Mouse (Mus musculus) kidney, adult 18-20 months (tissue): ENCODE results near the gene Thyn1.

Source experiments
- DNase-seq: peaks from one replicate; pipeline ENCODE4 v3.0.0; 2021

The Thyn1 gene

DNA sequence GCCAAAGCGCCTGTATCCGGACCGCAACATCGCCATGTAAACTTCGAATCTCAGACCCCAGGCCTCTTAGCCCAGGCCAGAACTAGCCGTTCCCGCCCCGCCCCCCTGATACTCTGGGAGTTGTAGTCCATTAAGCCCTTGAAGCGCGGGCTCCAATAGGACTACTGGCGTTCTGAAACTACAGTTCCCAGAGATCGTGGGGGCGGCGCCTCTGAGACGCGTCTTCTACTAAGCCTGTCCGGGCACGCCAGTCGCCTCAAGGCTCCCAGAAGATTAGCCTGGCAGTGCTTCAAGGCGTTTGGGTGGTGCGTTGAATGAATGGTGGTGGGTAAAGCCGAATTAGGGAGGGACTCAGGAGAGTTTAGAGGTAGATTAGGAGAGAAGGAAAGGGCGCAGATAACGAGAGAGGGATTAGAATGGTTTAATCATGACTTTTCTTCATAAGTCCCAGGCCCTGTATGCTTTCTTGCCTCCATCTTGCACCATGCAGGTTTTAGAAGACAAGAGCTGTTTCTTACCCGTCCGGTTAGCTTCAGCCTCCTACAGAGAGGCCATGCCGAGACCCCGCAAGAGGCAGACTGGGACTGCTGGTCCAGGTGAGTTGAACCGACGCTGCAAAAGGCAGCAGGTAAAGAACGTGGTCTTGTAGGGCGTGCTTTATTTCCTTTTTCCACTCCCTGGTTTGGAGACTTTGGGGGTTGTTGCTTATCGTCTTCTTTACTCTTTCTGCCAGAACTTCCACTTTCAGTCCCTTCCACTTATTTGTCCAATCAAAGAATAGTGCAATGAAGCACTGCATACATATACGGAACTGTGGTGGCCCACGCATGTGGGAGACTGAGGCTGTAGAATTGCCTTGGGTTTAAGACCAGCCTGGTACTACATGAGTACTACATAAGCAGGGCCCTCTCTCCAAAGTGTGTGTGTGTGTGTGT lies at the start of gene Thyn1, which contains the start of gene Acad8:
TSS of gene Thyn1 (plus strand) at position 250 of the 935 bp plus-strand sequence.
TSS of gene Acad8 (minus strand) at position 106 of the 935 bp plus-strand sequence.
- peak; percentile 95 for DNase-seq

DNA sequence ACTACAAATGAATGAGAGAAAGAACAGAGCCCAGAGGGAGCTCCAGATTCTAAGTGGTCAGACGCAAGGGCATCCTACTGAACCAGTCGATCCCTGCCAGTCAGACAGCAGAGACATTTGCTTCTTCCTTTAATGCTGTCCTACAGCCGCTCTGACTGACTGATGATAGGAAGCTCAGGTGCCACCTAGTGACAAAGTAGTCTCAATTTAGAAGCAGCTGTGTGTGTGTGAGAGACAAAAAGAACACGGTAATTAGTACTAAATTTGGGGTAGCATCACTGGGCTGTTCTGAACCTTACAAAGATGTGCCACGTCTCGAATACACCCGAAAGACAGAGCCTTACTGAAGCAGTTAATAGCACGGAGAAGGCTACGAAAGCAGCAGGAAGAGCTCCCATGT lies 21.8 kb upstream of the Thyn1 start:
- DNase-seq: no peak

DNA sequence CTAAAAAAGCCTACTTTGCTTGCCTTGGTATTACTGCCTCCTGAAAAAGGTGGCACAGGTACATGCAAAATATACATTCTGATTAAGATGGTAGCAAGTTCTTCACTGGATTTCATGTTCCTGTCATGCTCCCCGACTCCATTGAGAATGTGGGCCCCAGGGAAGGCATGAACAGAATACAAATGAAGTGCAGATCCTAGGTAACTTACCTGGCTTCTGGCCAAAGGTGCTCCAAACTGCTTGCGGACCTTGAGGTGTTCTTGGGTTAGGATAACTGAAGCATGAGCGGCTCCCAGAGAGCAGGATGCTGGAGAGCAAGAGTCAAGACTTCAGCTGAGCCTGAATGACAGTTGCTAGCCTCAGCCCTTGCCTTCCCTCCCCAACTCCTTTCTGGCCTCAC lies 20.7 kb upstream of the Thyn1 start:
- no peak for DNase-seq

DNA sequence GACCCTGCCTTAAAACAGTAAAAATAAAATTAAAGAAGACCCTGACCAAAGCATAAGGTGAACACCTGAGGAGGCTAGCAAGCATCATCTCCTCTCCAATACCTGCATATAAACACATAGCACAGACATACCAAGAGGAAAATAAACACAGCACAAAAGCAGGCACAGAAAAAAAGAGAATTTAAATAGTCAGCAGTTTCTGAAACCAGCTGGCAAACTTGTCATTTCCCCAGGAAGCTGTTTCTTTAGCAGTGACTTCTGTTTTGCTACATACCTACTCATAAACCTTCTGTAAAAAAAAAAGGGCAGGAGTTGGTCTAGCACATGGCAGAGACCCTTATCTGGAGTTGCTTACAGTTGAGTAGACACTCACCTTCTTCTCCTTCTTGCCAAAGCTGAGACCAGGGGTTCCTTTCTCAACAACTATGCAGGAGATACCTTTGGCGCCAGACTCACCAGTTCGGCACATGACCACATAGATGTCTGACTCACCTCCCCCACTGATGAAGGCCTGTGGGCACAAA lies 14.4 kb upstream of the Thyn1 start:
- no peak for DNase-seq

DNA sequence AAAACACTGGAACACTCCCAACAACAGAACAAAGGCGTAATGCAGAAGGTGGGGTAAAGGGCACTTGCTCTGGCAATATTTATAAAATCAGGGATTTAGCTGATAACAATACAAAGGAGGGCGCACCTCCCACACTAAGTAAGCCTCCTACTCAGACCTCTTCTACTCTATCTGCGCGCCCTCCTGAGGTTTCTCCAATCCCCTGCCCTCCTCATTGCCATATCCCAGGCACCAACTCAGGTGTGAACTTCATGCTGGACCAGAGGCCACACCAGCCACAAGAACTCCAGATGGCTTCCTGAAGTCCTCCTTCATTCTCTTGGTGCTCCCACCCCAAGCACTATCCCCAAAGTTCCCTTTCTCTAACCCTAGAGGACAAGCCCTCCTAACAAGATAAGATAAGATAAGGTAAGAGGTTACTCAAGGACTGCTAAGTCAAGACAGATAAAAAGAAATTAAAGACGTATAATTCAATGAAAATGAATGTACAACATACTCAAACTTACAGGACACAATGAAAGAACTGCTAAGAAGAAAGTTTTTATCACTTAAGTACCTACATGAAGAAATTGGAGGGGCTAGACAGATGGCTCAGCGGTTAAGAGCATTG lies 13.7 kb upstream of the Thyn1 start:
- DNase-seq: no peak

DNA sequence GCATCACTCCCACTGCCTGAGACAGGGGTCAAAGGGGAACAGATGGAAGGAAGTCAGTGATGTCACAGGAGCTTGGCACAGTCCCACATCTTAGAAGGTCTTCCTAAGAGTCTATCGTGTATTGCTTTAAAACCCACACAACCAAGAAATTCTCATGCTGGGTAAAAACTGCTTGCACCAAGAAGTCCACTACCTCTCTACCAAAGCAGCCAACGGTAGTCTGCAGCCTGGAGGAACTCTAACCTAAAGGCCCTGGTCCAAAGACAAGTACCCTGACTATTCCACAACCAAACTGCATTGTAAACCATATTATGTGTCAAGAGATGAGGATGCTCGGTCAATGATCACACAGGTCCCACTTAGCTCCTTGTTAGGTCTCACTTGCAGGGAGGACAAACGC lies 9.3 kb upstream of the Thyn1 start:
- DNase-seq: no peak

DNA sequence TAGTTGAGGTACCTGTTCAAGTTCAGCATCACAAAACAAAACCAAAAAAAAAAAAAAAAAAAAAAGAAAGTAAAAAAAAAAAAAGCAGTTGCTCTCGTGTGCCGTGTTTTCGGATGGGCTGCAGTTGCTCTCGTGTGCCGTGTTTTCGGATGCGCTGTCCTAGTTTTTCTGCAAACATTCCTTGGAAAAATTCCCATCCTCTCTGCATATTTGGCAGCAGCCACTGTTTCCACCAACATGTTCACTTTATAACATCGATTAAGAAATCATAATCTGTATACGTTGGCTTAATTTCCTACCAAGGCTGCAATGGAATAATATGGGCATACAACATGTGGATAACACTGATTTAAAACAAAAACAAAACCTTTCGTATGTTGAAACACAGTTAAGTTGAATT lies 6.4 kb upstream of the Thyn1 start:
- no peak for DNase-seq

DNA sequence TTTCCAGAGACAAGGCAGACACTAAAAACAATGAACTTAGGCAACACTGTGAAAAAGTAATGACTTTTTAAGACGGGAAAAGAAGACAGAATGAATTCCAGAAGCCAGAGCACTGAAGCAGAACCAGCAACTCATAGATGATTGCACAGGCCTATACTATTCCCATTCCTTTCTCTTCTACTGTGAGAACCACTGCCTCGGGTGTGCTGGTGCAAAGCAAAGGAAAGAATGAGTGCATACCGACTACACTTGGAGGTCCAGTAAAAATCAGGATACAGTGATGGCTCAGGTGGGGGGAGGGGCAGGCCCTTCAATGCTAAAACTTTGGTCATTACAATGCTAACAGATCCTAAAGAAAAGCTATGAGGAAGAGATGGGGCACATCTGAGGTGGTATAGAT lies 5.6 kb upstream of the Thyn1 start:
- DNase-seq: no peak

DNA sequence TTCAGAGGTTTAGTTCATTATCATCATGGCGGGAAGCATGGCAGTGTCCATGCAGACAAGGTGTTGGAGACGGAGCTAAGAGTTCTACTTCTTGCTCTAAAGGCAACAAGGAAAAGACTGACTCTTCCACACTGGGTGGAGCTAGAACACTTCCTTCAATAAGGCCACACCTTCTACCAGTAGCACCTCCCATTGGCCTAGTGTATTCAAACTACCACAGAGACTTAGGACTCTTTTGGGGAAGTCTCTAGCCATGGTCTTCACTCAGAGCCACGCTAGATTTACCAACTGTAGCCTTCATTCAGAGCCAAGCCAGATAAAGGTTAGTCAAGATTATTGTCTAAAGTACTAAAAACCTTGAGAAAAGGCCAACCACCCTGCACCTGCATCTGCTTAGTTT lies 2.4 kb upstream of the Thyn1 start:
- no peak for DNase-seq

DNA sequence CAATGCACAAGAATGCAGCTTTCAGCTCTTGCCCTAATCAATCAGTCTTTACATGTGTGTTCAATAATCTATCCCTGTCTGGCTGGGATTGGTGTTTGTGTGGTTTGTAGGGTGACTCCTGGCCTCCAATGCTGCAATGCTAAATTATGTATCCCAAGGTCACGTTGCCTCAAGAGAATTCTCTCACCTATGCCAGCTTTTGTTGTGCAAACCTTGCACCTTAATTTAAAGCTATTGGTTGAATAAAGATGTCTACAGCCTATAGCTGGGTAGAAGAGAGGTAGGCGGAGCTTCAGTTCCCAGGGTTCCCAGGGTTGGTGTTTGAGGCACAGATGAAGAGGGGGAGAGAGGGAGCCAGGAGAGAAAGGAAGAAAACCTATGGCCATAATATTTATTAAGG lies 2.0 kb upstream of the Thyn1 start:
- no peak for DNase-seq

DNA sequence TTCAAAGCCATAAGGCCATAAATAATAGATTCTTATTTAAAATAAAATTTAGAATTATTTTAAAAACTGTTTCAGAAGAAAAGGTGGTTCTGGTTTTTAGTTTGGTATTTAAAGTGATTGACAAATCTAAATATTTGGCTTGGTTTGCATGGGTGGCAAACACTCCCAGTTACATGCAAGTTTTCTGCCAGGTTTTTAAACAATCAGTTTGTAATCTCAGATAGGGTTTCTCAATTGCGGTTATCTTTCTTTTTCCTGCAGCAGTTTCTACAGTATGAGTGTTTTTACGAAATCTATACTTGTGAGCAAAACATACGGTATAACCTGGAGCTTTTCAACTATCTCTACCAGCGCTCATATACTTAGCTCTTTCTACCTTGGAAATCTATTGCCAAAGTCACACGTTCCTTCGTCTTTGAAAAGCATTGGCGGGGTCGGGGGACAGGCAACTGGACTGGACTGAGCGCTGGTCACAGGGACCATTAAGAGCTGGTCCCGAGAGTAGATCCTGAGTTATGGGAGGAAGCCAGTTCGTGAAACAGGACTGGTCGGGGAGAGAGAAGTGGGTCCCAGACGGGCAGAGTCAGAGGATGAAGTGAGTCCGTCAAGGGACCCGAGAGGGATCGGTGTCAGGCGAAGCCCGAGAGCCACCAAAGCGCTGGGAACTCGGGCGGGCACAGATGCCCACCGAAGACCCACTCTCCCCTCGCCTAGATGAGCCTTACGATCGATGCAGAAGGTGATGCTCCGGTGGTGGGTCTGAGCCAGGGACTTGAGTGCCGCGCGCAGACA lies 645 bp upstream of the Thyn1 start:
- DNase-seq: no peak

DNA sequence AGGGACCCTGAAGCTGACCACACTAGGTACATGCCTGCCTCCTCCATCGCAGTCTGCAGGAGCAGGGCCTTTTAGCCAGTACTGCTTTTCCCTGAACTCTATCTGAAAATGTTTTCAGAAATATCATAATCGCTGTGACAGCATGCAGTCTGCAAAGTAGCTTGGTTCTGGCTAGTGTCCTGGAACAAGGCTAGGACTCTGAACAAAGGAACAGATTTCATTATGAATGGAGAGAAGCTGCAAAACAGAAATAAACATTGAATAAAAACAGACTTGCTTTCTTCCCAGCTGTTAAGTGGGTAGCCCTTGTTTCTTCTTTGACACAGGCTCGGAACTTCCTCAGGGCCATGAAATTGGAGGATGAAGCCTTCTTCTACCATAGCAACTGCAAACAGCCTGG lies 5.7 kb downstream of the Thyn1 start:
- DNase-seq: no peak

DNA sequence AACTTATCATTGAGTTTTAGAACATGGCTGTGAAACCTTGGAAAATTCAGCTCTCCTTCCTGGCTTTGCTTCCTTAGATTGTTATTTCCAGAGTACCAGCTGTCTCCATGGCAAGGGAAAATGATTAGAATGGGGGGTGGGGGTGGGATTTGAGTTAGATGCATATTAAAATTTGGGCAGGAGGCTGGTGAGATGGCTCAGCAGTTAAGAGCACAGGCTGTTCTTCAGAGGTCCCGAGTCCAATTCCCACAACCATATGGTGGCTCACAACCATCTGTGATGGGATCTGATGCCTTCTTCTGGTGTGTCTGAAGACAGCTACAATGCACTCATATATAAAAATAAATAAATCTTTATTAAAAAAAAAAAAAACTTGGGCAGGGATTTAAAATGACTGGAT lies 6.4 kb downstream of the Thyn1 start:
- no peak for DNase-seq

DNA sequence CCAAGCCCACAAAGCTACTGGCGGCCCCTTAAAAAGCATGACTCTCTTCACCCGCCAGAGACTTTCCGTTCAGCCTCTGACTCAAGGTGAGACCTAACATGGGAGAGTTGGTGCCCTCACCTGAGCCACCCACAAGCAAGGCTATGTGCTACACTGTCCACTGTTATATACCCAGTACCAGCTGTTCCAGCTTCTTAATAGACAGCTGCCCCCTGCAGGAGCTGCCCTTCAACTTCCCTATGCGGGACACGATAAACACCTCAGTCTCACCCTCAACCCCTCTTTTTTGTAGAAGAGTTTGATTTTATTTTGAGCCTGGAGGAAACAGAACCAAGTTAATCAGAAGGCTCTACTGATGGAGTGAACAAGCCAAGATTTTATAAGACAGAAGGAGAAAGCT lies 7.4 kb downstream of the Thyn1 start:
- DNase-seq: no peak

DNA sequence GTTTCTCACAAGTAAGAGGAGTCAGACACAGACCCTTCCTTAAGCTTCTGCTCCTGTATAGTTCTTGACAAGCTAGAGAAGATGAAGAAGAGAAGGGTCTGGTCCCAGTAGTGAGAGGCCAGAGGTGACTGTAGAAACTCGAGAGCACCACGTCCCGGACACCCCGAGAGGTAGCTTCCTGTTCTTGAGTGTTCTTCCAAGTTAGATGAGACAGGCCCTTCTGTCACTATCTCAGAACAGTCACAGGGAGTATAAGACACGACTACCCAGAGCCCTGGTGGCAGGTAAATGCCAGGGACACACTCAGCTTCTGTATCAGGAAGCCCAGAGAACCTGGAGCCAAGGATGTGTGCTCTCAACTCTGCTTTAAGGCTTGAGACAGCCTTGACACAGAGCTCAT lies 9.7 kb downstream of the Thyn1 start:
- no peak for DNase-seq

DNA sequence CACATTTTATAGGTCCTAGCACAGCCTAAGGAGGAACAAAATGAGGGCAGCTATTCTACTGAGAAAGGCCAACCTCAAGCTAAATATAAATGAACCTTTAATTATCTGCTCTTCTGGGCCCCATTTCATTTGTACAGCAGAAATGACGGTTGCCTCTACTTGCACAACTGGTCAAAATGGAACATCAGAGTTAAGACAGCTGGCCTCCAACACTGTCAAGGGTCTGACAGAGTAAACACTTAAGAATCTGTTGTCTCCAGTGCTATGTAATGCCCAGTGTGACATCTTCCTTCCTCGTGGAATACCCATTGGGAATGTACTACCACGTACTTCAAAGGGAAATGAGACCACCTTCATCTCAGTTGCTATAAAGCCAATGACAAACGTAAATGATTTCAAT lies 12.1 kb downstream of the Thyn1 start:
- DNase-seq: no peak

DNA sequence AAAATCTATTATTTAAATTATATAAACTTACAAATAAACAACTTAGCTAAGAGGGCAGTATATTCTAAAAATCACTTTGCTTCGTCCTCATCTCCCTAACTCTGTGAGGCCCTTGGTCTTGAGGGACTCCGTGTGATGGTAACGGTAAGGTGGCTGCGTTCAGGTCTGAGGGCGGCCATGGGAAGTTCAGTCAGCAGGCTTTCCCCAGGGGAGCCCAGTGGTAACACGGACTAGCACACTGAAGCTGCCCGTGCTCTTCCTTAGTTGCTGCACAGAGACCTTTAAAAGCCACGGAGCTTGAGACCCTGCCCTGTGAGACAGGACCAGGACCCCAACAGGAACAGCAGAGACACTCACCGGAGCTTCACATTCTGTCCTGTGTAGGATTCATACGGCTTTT lies 19.5 kb downstream of the Thyn1 start:
- no peak for DNase-seq

DNA sequence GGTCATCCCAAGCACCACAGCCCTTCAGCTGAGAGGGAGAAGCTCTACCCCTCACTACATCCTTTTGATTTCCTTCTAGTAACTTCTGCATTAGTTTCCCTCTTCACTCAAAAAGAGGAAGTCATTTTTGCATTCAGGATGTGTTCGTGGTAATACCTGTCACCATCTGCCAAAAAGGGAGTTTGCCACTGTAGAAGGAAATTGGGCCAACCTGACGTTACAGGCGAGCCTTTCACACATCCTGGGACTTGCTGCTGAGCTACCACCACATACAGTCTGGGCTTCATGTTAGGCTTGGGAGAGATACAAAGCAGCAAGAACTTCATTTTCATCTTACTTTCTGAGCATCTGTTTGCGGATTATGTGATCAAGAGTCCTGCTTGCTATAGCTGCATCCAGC lies 24.2 kb downstream of the Thyn1 start:
- DNase-seq: no peak

DNA sequence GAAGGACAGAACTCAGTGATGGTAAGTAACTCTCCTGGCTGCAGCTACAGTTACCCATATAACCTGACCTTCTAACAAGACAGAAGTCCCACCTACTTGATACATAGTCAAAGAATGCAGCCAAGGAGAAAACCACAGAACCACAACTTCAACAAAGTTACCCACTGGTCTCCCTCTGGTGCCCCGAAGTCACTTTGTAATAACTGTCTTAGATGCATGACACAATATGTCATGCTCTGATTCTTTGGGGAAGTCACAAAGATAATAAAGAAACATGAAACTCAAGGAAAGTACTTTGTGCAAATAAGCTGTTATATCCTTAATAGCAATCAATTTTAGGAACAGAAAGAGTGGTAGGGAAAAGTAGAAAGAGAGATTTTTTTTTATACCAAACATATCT lies 27.2 kb downstream of the Thyn1 start:
- DNase-seq: no peak

DNA sequence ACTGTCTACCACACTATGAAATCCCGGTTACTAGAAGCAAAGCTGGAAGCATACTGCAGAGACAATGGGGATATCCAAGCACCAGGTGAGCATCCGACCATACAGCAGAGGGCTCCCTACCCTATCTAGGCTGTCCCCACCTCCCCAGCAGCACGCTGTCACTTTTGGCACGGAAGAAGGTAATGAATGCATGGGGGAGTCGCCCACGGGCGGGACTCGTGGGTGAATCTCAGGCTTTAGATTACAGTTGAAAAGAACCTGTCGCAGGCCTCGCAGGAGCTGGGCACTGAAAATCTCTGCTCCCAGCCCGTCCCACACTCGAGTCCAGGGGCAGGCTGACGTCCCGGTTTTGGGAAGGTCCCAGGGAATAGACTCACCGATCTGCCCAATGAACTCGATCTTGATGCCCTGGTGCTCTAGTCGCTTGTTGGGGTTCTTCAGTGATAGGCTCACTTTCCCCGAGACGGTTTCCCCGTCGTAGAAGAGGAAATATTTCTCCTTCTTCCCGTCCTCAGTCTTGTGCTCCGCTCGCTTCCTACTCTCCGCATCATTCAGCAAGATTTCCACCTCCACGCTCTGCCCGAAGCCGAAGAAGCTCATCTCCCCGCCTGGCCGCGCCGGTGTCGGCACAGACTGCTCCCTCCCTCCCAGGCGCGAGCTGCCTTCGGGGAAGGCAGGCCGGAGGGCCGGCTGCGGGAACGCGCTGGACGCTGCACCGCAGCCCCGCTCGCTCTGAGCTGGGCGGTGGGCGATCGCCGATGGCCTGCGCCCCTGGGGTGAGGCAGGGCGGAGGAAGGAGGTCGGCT lies 29.7 kb downstream of the Thyn1 start:
- DNase-seq: peak; percentile 36

DNA sequence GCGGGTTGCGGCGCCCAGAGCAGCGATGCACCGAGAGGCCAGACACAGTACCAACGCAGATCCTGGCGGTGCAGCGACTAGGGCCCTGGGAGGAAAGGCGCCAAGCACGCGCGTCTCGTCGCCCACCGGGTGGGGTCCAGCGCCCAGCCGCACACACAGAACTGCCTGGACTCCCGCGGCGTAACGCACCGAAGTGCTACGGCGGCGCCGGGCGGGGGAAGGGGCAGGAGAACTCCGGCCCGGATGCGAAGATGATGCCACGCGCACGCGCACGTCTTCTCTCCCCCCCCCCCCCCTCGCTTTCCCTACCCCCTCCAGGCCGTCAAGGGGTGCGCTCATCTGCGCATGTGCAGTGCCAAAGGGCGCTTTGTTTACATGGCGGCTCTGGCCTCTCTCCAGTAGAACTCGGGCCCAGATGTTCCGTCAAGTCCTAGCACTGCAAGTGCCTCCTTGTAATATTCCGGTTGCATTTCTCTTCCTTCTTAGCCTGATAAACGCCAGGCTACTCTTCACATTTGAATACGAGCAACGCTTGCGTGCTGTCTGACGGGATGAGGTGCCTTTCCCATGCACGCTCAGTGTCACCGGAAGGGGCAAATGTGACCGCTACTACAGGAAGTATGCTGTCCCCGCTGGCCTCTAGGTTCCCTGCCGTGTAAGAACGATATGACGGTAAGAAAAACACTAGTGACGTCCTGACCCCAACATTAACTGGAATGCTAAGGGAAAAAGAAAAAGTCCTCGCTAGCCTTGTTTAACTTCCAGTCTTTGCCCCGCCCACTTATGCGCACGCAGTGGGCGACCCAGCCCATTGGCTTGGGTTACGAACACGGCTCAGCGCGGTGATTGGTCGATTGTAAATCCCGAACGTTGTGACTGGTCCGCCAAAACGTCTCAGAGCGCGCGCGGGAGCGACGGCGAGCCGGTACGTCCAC lies 30.6 kb downstream of the Thyn1 start, which contains the start of the genes Vps26b and Ncapd3:
TSS of gene Vps26b (minus strand) at position 238 of the 935 bp plus-strand sequence.
TSS of gene Ncapd3 (plus strand) at position 348 of the 935 bp plus-strand sequence.
- DNase-seq: peak; percentile 98
